Mouse (Mus musculus): ENCODE measurements around the gene Pkn1. TPM values are rescaled to one million over a fixed set of nuclear protein-coding genes. Genes with fewer than 3 reads are reported as not detected.

The Pkn1 gene
- polyA plus RNA-seq (2014; fragmentation: Nextera tagmentation; extraction: Ambion mirVana): 28.3 and 31.6 TPM in 2 replicates

- Histone ChIP-seq H3K27ac (ENCODE audit: low read depth, low read length) (peak within 1 kb of the TSS; percentile 51), H3K4me3 (ENCODE audit: low read depth, low read length) (peak within 1 kb of the TSS; percentile 92), H3K36me3 (ENCODE audit: control insufficient read depth, insufficient read depth, low read length) (no peaks in the 10 kb centered on the region), H3K4me2 (ENCODE audit: low read depth, low read length, severe bottlenecking) (peak within 1 kb of the TSS; percentile 95), H3K9me3 (ENCODE audit: control insufficient read depth, low read length) (no peaks in the 10 kb centered on the region), H3K27me3 (ENCODE audit: control insufficient read depth, insufficient read depth, low read length) (no peaks in the 10 kb centered on the region), H3K4me1 (replicated peaks; ENCODE audit: control insufficient read depth, insufficient read depth, low read length) (peaks cover 1% of the 10 kb centered on the region; the same call in 1 of the 2 replicates), H3K9ac (ENCODE audit: low read length) (peak within 1 kb of the TSS; percentile 93)
- DNase-seq (ENCODE audit: low spot score): peak; percentile 92
- under 1% methylated on average over 49 of the region's 85 CpGs for WGBS
- ATAC-seq (replicated peaks; ENCODE audit: low FRiP score): peak; percentile 94
Observed at GRCm38 (mm10) chr8:83698661-83699453, at the start of gene Pkn1. Gene Pkn1, minus strand, starts transcription at chr8:83699179.

GRCm38 (mm10) chr8:83748708-83749107 is 49.7 kb upstream of the Pkn1 start:
- Histone ChIP-seq H3K27ac (ENCODE audit: low read depth, low read length) (no peak overlapping the region), H3K4me3 (ENCODE audit: low read depth, low read length) (no peak overlapping the region)
- no peak for ATAC-seq (replicated peaks; ENCODE audit: low FRiP score)

GRCm38 (mm10) chr8:83747661-83748346 is 48.8 kb upstream of the Pkn1 start:
- no peaks in the 10 kb centered on the region for H3K36me3 ChIP-seq (ENCODE audit: control insufficient read depth, insufficient read depth, low read length)
- H3K9me3 ChIP-seq (ENCODE audit: control insufficient read depth, low read length): no peaks in the 10 kb centered on the region
- peaks cover 4% of the 10 kb centered on the region; the same call in 1 of the 2 replicates for H3K4me1 ChIP-seq (replicated peaks; ENCODE audit: control insufficient read depth, insufficient read depth, low read length)
- peak overlapping the region; percentile 54 for H3K4me2 ChIP-seq (ENCODE audit: low read depth, low read length, severe bottlenecking)
- peak; percentile 69 for DNase-seq (ENCODE audit: low spot score)
- peak overlapping the region; percentile 30 for H3K4me3 ChIP-seq (ENCODE audit: low read depth, low read length)
- peak overlapping the region; percentile 57 for H3K9ac ChIP-seq (ENCODE audit: low read length)
- peaks cover 18% of the 10 kb centered on the region for H3K27me3 ChIP-seq (ENCODE audit: control insufficient read depth, insufficient read depth, low read length)
- 3% methylated on average over 27 of the region's 28 CpGs for WGBS
- peak; percentile 46; the same call in 1 of the 2 replicates for ATAC-seq (replicated peaks; ENCODE audit: low FRiP score)
- no peak overlapping the region for H3K27ac ChIP-seq (ENCODE audit: low read depth, low read length)

More at GRCm38 (mm10) chr8:83748708-83749107, 49.7 kb upstream of the Pkn1 start:
- Histone ChIP-seq H3K4me1 (replicated peaks; ENCODE audit: control insufficient read depth, insufficient read depth, low read length) (peaks cover 4% of the 10 kb centered on the region; the same call in 1 of the 2 replicates), H3K4me2 (ENCODE audit: low read depth, low read length, severe bottlenecking) (no peak overlapping the region), H3K27me3 (ENCODE audit: control insufficient read depth, insufficient read depth, low read length) (peaks cover 18% of the 10 kb centered on the region), H3K9ac (ENCODE audit: low read length) (no peak overlapping the region), H3K9me3 (ENCODE audit: control insufficient read depth, low read length) (no peaks in the 10 kb centered on the region), H3K36me3 (ENCODE audit: control insufficient read depth, insufficient read depth, low read length) (no peaks in the 10 kb centered on the region)
- 53% methylated on average over 3 of the region's 3 CpGs for WGBS
- DNase-seq (ENCODE audit: low spot score): no peak

GRCm38 (mm10) chr8:83744070-83744469 is 45.1 kb upstream of the Pkn1 start:
- 81% methylated on average over 4 of the region's 4 CpGs for WGBS
- DNase-seq (ENCODE audit: low spot score): no peak
- Histone ChIP-seq H3K27ac (ENCODE audit: low read depth, low read length) (no peak overlapping the region), H3K4me1 (replicated peaks; ENCODE audit: control insufficient read depth, insufficient read depth, low read length) (peaks cover 7% of the 10 kb centered on the region; the same call in 1 of the 2 replicates), H3K4me3 (ENCODE audit: low read depth, low read length) (no peak overlapping the region), H3K9me3 (ENCODE audit: control insufficient read depth, low read length) (no peaks in the 10 kb centered on the region), H3K4me2 (ENCODE audit: low read depth, low read length, severe bottlenecking) (no peak overlapping the region), H3K36me3 (ENCODE audit: control insufficient read depth, insufficient read depth, low read length) (no peaks in the 10 kb centered on the region), H3K9ac (ENCODE audit: low read length) (no peak overlapping the region), H3K27me3 (ENCODE audit: control insufficient read depth, insufficient read depth, low read length) (peaks cover 40% of the 10 kb centered on the region)
- no peak for ATAC-seq (replicated peaks; ENCODE audit: low FRiP score)

DNA sequence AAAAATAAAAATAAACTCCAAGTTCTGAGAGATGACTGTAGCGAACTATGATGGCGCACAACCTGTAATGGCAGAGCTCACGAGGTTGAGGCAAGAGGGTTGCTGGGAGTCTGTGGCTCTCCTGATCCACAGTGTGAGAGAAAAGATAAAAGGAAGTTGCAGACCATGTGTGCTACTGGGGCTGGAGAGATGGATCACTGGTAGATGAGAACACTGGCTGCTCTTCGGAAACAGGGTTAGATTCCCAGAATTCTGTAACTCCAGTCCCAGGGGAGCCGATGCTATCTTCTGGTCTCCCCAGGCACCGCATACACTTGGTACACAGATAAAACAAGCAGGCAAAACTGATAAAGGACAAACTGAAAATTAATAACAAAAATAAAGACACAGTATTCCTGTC is 44.0 kb upstream of the Pkn1 start:
- no peak for ATAC-seq (replicated peaks; ENCODE audit: low FRiP score)
- peaks cover 31% of the 10 kb centered on the region for H3K27me3 ChIP-seq (ENCODE audit: control insufficient read depth, insufficient read depth, low read length)

GRCm38 (mm10) chr8:83741849-83742655 is 43.1 kb upstream of the Pkn1 start:
- ATAC-seq (replicated peaks; ENCODE audit: low FRiP score) (no peak), DNase-seq (ENCODE audit: low spot score) (no peak)
- no peaks in the 10 kb centered on the region; the same call in 1 of the 2 replicates for H3K9me3 ChIP-seq (ENCODE audit: control insufficient read depth, low read length)
- H3K4me3 ChIP-seq (ENCODE audit: low read depth, low read length): no peak overlapping the region
- H3K27ac ChIP-seq (ENCODE audit: low read depth, low read length): no peak overlapping the region
- WGBS: 76% methylated on average over 19 of the region's 19 CpGs
- no peak overlapping the region; the same call in 1 of the 2 replicates for H3K4me2 ChIP-seq (ENCODE audit: low read depth, low read length, severe bottlenecking)
- H3K27me3 ChIP-seq (ENCODE audit: control insufficient read depth, insufficient read depth, low read length): peaks cover 26% of the 10 kb centered on the region
- 0 out of 2 replicates have a peak, but pooled peaks cover 4% of the 10 kb centered on the region for H3K4me1 ChIP-seq (replicated peaks; ENCODE audit: control insufficient read depth, insufficient read depth, low read length)
- H3K36me3 ChIP-seq (ENCODE audit: control insufficient read depth, insufficient read depth, low read length): no peaks in the 10 kb centered on the region
- no peak overlapping the region for H3K9ac ChIP-seq (ENCODE audit: low read length)

More for the DNA sequence above, 44.0 kb upstream of the Pkn1 start:
- no peak for DNase-seq (ENCODE audit: low spot score)
- Histone ChIP-seq H3K27ac (ENCODE audit: low read depth, low read length) (no peak overlapping the region), H3K36me3 (ENCODE audit: control insufficient read depth, insufficient read depth, low read length) (no peaks in the 10 kb centered on the region), H3K9me3 (ENCODE audit: control insufficient read depth, low read length) (no peaks in the 10 kb centered on the region), H3K4me2 (ENCODE audit: low read depth, low read length, severe bottlenecking) (no peak overlapping the region), H3K4me1 (replicated peaks; ENCODE audit: control insufficient read depth, insufficient read depth, low read length) (peaks cover 7% of the 10 kb centered on the region; the same call in 1 of the 2 replicates), H3K4me3 (ENCODE audit: low read depth, low read length) (no peak overlapping the region), H3K9ac (ENCODE audit: low read length) (no peak overlapping the region)
- 89% methylated on average over 6 of the region's 6 CpGs for WGBS

DNA sequence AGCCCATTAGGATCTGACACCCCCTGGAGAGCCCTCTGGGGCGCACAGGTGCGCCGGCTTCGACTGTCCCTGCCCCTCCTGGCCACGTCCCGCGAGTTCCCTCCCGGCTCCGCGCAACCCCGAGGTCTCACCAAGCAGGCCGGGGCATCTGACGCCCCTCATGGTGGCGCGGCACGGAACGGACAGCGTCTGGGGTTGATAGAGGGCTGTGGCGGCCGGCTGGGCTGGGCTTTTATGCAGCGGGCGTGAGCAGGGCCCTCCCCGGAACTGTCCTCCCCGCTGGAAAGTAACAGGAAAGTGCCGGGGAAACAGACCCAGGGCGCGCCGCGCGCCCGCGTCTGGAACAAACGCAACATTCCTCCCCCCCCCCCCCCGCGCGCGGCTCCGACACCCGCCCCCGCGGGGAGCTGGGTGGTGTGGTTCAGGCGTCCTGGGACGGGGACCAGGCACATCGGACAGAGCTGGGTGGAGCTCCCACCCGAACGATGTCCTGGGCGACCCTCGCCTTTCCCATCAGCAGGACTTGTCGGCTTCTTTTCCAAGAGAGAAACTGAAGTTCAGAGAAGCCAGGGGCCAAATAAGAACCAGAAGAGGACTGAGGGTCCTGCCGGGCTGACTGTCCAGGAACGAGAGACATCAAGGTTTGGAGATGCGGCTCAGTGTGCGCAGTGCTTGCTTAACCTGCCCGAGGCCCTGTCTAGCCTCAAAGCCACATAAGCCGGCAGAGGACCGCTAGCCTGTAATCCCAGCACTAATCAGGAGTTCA is 42.2 kb upstream of the Pkn1 start, which contains the start of gene Adgre5:
Gene Adgre5 (minus strand): TSS at position 351 of the 766 bp plus-strand sequence.
- H3K4me2 ChIP-seq (ENCODE audit: low read depth, low read length, severe bottlenecking): peak within 1 kb of the TSS; percentile 75
- DNase-seq (ENCODE audit: low spot score) (peak; percentile 74), ATAC-seq (replicated peaks; ENCODE audit: low FRiP score) (no peak)
- WGBS: under 1% methylated on average over 47 of the region's 56 CpGs
- peaks cover 26% of the 10 kb centered on the region for H3K27me3 ChIP-seq (ENCODE audit: control insufficient read depth, insufficient read depth, low read length)
- H3K36me3 ChIP-seq (ENCODE audit: control insufficient read depth, insufficient read depth, low read length): no peaks in the 10 kb centered on the region
- H3K9ac ChIP-seq (ENCODE audit: low read length): peak within 1 kb of the TSS; percentile 45
- H3K27ac ChIP-seq (ENCODE audit: low read depth, low read length): no peak within 1 kb of the TSS
- H3K4me1 ChIP-seq (replicated peaks; ENCODE audit: control insufficient read depth, insufficient read depth, low read length): 0 out of 2 replicates have a peak, but pooled peaks cover 4% of the 10 kb centered on the region
- H3K4me3 ChIP-seq (ENCODE audit: low read depth, low read length): peak within 1 kb of the TSS; percentile 44
- H3K9me3 ChIP-seq (ENCODE audit: control insufficient read depth, low read length): no peaks in the 10 kb centered on the region; the same call in 1 of the 2 replicates
